Mouse (Mus musculus) liver, embryonic 14.5 days (tissue): ENCODE measurements at regions not wholly inside any gene's neighbourhood (a gene's known extent, or its start where the extent isn't known, plus 50 kb on each side); places are given as distances from the start of the nearest gene placed in this dataset.

Source experiments
- ATAC-seq: fragments of 200-750 bp; cut with Nextera tagmentation; 2 replicates; pipeline ENCODE4 v1.8.0; 2017; ENCODE audit warnings: moderate number of reproducible peaks, mild to moderate bottlenecking, moderate library complexity; ENCODE audit not compliant: insufficient read depth
- DNase-seq, 3 experiments: peaks; one replicate each; pipeline ENCODE4 v3.0.0-alpha.2; 2012 to 2013; ENCODE audit warnings: low read depth in 3 of 3, low spot score in 3 of 3
- H3K27ac ChIP-seq: fragments of 300-500 bp; sonication (generic); 2 replicates; pipeline ENCODE4 v1.5.1; 2014; ENCODE audit warnings: moderate library complexity, mild to moderate bottlenecking, control low read depth, inconsistent platforms
- H3K27me3 ChIP-seq: fragments of 300-500 bp; sonication (generic); 2 replicates; pipeline ENCODE4 v1.6.1; 2014; ENCODE audit warnings: mild to moderate bottlenecking, low read length, moderate library complexity; ENCODE audit not compliant: control insufficient read depth, insufficient read depth
- H3K36me3 ChIP-seq: fragments of 300-500 bp; sonication (generic); replicated peaks from 2 replicates; pipeline ENCODE4 v1.6.1; 2014; ENCODE audit warnings: low read depth; ENCODE audit not compliant: control insufficient read depth, insufficient read depth
- H3K4me1 ChIP-seq, 2 experiments: fragments of 200-500 bp in 1 of 2; fragments of 300-500 bp in 1 of 2; sonication (generic) in 1 of 2; replicated peaks; 2 replicates each; pipeline ENCODE4 v1.6.1; 2012 to 2014; ENCODE audit warnings: antibody characterized with exemption in 1 of 2, inconsistent platforms in 1 of 2, low read length in 1 of 2; ENCODE audit not compliant: control insufficient read depth in 2 of 2, insufficient read depth in 2 of 2
- H3K4me2 ChIP-seq: fragments of 300-500 bp; sonication (generic); 2 replicates; pipeline ENCODE4 v1.6.1; 2014; ENCODE audit warnings: low read depth, mild to moderate bottlenecking, control low read depth, moderate library complexity
- H3K4me3 ChIP-seq, 2 experiments: fragments of 200-500 bp in 1 of 2; fragments of 300-500 bp in 1 of 2; sonication (generic) in 1 of 2; 2 replicates each; pipeline ENCODE4 v1.5.1; 2012 to 2014; ENCODE audit warnings: low read depth in 2 of 2, low read length in 2 of 2, mild to moderate bottlenecking in 2 of 2, control low read depth in 1 of 2, inconsistent platforms in 1 of 2, moderate library complexity in 1 of 2; ENCODE audit not compliant: insufficient read depth in 1 of 2
- H3K9ac ChIP-seq: fragments of 300-500 bp; sonication (generic); replicated peaks from 2 replicates; pipeline ENCODE4 v1.6.1; 2014; ENCODE audit warnings: mild to moderate bottlenecking, control low read depth, moderate library complexity
- H3K9me3 ChIP-seq: fragments of 300-500 bp; sonication (generic); 2 replicates; pipeline ENCODE4 v1.6.1; 2016; ENCODE audit warnings: low read length, mixed read lengths; ENCODE audit not compliant: control insufficient read depth
- CTCF ChIP-seq: IDR thresholded peaks from 2 replicates; pipeline ENCODE4 v1.5.1; 2016; ENCODE audit warnings: antibody characterized with exemption, low read depth, control low read depth
- EP300 ChIP-seq: IDR thresholded peaks from 2 replicates; pipeline ENCODE4 v1.6.1; 2016; ENCODE audit warnings: antibody characterized with exemption, low read depth
- WGBS: fragments of 180-500 bp; shearing (Covaris S2); extraction: QIAGEN DNeasy Blood & Tissue Kit; methylation state at CpG from one replicate; pipeline ENCODE4 v1.1.7; 2014; ENCODE audit not compliant: insufficient replicate concordance; 5-methylcytosine and 5-hydroxymethylcytosine counted together

DNA sequence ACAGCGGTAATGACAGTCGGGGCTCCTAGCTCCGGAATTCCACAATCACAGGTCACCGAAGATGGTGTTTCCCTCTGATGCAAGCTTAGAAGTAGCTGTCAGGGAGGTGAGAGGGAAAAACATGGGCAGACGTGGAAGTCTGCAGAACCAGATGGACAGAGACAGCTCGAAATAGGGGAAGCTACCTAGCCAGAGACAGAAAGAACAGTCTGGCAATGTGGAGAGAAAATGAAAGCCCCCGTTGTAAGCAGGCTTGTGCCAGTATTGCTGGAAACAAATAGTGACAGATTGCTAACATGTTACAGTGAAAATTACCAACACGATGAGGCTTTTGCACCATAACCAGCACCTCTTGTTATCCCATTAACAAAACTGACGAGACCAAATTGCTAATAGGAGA lies 173.0 kb upstream of the Zfp703 start:
- Histone ChIP-seq H3K4me2 (no peak overlapping the region), H3K27ac (no peak overlapping the region), H3K4me1 (no peaks in the 10 kb centered on the region; a peak in 1 of 4 replicates), H3K4me3 (no peak overlapping the region), H3K9ac (no peak overlapping the region), H3K27me3 (no peaks in the 10 kb centered on the region), H3K36me3 (no peaks in the 10 kb centered on the region), H3K9me3 (no peaks in the 10 kb centered on the region)
- WGBS = 47% methylated on average over 9 of the region's 9 CpGs
- ATAC-seq (no peak), DNase-seq (no peak)
- no peak for TF ChIP-seq EP300
- TF ChIP-seq CTCF = no peak

DNA sequence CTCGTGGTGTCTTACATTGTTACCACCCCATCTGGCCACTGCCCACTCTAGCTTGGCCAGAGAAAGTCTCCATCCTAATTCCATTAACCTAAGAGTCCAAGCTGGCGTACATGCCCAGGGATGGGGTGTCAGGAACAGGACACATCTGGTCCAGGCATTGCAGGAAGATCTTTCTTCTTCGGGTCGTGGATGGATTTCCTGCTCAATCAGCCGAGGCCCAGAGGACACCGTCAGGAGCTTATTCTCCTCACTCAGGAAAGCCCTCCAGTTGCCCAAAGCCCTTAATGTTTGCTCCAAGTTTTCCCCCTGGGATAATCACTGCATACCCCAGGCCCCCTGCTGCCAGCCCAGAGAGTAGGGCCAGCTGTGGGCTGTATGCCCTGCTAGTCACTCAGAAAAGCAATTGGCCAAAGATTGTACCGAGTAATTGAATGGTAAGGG lies 172.2 kb upstream of the Zfp703 start:
- no peak overlapping the region for H3K4me2 ChIP-seq
- no peak overlapping the region for H3K27ac ChIP-seq
- ATAC-seq = no peak
- no peaks in the 10 kb centered on the region for H3K9me3 ChIP-seq
- TF ChIP-seq EP300 (no peak), CTCF (no peak)
- WGBS = 45% methylated on average over 7 of the region's 7 CpGs
- H3K36me3 ChIP-seq = no peaks in the 10 kb centered on the region
- H3K4me1 ChIP-seq = no peaks in the 10 kb centered on the region; a peak in 1 of 4 replicates
- H3K27me3 ChIP-seq = no peaks in the 10 kb centered on the region
- no peak for DNase-seq
- H3K4me3 ChIP-seq = no peak overlapping the region
- no peak overlapping the region for H3K9ac ChIP-seq

DNA sequence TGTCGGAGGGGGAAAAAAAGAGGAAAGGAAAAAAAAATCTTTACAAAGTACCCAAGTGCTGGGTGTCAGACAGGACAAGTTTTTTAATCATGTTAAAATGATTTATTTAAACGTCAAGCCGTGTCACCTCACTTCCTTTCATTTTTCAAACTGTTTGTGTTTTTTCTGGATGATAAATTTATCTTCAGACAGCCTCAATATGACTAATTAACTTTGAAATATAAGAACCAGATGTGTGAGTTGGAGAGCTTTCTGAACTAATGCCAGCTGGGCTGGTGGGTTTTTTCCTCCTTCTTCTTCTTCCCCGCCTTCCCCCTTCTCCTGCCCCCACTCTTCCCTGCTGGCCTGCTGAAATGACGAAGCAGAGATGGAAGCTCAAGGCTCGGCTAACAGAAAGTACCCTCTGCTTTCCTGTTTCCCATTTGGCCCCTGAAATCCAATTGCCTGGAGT lies 171.7 kb upstream of the Zfp703 start:
- no peaks in the 10 kb centered on the region for H3K27me3 ChIP-seq

DNA sequence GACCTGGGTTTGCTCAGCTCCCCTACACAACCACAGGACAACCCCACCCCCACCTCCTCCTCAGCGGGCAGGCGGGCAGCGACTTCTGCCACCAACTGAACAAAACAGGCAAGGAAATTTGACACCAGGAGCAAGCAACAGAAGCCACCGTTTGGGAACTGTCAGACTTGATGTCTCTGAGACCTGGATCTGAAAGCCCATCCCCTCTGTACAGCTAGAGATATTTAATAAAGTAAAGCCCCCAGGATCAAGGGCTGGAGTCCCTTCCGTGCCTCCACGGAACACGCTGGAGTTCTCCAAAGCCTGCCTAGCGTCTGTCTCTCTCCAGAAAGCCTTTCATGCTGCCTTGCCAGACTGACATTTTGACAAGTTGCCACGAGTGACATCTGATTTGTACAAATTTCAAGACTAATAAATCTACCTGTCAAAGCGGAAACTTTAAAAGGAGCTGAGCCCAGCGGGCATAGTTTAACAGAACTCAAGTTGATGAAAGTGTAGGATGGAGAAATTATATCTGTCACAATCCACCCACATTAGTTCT lies 168.9 kb upstream of the Zfp703 start:
- 28% methylated on average over 11 of the region's 11 CpGs for WGBS
- no peaks in the 10 kb centered on the region for H3K27me3 ChIP-seq
- DNase-seq (no peak), ATAC-seq (no peak)
- H3K36me3 ChIP-seq = no peaks in the 10 kb centered on the region
- H3K4me2 ChIP-seq = no peak overlapping the region
- H3K4me3 ChIP-seq = no peak overlapping the region
- no peak overlapping the region for H3K9ac ChIP-seq
- H3K27ac ChIP-seq = no peak overlapping the region
- H3K9me3 ChIP-seq = no peaks in the 10 kb centered on the region
- no peak for TF ChIP-seq CTCF
- no peak for TF ChIP-seq EP300
- no peaks in the 10 kb centered on the region; a peak in 1 of 4 replicates for H3K4me1 ChIP-seq

More for the DNA sequence above, 171.7 kb upstream of the Zfp703 start:
- Histone ChIP-seq H3K36me3 (no peaks in the 10 kb centered on the region), H3K4me2 (no peak overlapping the region), H3K27ac (no peak overlapping the region), H3K4me1 (no peaks in the 10 kb centered on the region; a peak in 1 of 4 replicates), H3K4me3 (no peak overlapping the region), H3K9me3 (no peaks in the 10 kb centered on the region), H3K9ac (no peak overlapping the region)
- no peak for TF ChIP-seq EP300
- no peak for TF ChIP-seq CTCF
- WGBS = 24% methylated on average over 6 of the region's 6 CpGs
- ATAC-seq (no peak), DNase-seq (no peak)

DNA sequence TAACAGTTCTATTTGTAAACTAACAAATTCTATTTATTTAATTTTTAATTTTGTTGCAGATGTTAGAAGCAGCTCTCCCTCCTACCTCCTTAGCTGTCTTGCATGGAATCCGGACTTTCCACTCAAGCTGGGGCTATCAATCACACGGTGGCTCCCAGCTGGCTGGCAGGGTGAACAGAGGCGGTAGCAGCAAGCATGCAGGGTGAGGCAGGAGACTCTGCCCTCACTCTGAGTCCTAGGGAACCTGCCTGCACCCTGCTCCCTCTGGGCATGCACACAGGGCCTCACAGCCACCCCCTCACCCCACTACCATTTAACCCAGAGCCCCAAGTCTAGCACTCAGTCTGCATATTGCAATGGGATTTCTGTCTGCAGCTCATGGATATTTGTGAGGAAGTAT lies 168.4 kb upstream of the Zfp703 start:
- Histone ChIP-seq H3K36me3 (no peaks in the 10 kb centered on the region), H3K27ac (no peak overlapping the region), H3K27me3 (no peaks in the 10 kb centered on the region), H3K9ac (no peak overlapping the region), H3K4me1 (no peaks in the 10 kb centered on the region; a peak in 1 of 4 replicates), H3K4me3 (no peak overlapping the region), H3K9me3 (no peaks in the 10 kb centered on the region), H3K4me2 (no peak overlapping the region)
- WGBS = 37% methylated on average over 3 of the region's 3 CpGs
- TF ChIP-seq EP300 = no peak
- TF ChIP-seq CTCF = no peak
- ATAC-seq = no peak
- DNase-seq = no peak
